Mouse (Mus musculus): ENCODE data around the gene Ptpn13. TPM values are rescaled to one million over a fixed set of nuclear protein-coding genes. Genes with fewer than 3 reads are reported as not detected.

The Ptpn13 gene
- total RNA-seq, 1 experiment from 2014 or later, result 17.5 TPM

DNA sequence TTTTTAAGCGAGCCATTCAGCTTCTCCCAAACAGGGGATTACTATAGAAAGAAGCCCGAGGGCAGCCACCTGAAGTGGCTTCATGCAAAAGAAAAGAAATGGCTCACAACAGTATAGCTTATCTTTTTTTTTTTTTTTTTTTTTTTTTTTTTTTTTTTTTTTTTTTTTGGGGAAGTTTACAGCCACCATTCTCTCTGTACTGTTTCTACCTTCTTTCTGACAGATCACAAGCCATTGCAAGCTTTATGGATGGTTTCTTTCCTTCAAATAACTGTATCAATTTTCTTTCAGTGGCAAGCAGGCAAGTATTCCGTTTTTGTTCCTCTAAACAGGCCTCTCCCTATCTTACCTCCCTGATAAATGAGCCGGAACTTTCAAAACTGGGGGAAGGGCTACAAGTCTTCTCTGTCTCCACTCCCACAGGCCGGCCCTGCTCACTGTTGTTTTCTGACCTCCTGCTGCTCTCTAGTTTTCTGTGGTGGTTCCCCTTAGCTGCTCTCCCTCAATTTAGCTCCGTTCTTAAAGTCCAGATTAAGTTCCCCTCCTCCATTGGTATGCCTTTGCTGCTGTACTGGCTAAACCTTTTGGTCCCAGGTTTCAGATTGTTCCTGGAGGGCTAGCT is 1.6 kb upstream of the Ptpn13 start:
- DNase-seq, result no peak

DNA sequence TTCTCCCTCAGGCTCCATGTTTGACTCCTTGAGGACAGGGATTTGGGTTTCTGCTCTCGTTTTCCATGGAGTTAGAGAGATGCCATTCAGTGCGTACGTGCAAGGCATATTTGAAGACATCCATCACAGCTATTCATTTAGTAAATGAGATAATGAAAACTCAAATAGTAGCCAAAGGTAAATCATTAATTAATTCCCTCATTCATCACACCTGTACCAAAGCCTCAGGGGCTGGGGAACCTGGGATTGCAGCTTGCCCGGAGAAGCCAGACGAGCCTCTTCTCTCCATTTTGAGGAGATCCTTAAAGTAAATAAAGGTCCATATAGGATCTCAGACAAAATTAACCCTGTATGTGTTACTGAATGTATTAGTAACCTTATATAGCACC is 1.1 kb upstream of the Ptpn13 start:
- no peak for DNase-seq

DNA sequence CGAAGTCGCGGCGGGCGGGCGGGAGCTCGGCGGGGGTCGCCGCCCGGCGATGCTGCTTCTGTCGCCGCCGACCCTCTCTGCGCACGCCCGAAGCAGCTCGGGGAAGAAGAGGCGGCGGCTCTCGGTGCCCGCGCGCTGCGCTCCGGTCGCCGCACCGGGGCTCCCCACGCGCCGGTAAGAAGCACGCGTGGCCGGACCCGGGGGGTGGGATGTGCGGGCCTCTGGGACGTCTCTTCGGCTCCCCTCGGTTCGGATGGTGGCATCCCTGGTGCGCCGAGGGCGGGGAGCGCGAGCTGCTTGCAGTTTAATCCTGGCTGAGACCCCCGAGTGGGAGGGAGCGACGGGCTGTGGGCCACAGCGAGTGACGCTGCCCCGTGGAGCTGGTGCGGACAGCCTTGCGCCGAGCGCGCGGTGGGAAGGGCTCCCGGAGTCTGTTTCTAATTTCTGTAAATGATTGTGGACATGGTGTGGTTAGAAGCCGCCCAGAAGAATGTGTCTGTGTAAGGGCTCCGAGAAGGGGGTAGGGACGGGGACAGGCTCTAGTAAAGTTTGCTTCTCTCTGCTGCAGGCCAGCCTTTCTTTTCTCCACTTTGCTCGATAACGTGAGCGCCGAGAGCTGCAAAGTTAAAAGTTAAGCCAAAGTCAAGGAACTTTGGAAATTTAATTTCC is 505 bp downstream of the Ptpn13 start:
- DNase-seq, result peak; percentile 38

DNA sequence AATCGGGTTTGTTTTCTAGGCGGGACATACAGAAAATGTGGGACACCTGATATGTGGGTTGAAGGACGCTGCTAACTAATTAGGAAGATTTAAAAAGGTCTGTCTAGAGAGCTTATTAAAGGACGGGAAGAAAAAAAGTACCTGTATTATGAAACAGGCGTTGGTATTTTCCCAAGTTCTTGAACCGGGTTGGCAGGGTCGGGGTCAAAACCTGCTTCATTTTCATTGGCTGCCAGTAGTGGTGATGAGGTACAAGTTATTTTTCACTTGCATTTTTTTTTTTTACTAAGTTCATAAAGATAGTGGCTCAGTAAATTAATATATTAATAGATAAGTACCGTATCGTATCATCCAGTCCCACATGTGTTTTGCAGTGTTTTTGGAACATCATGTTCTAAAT is 1.3 kb downstream of the Ptpn13 start:
- no peak for DNase-seq

DNA sequence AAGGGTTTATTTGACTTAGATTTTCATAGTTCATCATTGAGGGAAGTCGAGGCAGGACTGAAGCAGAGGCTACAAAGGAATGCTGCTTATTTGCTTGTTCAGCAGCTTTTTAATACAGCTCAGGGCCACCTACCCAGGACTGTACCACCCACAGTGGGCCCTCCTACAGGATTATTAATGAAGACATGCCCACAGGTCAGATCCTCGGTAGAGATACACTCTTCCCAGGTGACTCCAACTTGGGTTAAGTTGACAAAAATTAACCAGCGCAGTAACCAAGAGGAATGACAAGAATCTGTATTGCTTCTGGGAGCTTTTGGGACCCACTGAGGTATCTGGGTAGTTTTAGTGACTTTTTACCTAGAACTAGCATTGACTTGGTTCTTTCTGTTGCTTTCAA is 6.0 kb downstream of the Ptpn13 start:
- no peak for DNase-seq

DNA sequence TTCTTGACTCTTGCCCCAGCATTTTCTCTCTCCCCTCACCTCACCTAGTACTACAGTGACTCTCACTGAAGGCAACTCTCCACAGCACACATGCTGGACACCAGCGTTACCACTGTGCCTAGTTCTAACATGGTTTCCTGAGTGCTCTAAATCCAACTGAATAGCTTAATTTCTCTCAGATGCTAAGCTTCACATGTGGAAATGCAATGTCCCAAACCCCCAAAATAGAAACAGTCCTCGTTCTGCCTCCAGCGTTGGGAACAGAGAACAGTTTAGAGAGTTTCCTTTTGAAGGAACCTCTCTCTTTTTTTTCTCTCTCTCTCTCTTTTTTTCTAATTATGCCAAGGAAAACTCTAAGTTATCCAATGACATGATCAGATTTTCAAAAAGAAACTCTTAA is 6.5 kb downstream of the Ptpn13 start:
- no peak for DNase-seq

DNA sequence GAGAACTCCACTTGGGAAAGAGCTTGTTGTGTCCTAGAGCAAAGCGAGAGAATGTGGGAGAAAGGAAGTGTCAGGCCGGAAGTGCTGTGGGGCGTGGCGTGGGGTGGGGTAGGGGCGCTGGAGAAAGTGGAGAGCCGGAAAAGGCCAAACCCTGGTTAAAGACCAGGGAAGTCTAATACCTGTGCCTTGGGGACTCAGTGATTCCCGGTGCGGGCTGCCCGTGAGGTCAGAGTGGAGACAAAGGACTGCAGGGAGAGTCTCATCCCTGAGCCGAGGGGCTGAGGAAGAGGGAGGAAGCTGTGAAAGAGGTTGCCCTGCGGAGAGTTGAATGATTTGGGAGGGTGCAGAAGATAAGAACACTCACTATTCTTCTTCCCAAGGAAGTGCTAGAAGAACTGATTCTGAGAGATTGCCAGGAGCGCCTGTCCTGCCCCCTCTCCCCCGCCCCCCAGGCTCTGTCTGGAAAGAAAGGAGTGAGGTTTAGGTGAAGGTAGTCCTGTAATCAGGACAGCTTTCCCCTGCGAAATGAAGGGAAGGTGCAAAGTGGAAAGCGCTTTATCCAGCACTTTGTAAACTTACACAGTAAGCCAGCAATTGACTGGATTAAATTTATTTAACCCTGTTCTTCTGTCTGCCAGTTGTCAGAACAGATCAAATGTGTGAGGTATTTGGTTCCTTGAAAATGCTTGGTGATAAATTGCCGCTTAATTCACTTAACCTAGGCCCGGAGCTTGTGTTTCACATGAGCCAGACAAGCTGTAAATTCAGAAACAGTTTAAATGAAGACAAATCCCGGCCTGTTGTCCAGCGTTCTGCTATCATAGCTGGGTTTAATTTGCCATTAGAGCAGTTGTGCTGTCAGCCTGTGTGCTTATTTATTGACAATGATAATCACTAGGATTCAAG is 11.3 kb downstream of the Ptpn13 start:
- peak; percentile 29 for DNase-seq

DNA sequence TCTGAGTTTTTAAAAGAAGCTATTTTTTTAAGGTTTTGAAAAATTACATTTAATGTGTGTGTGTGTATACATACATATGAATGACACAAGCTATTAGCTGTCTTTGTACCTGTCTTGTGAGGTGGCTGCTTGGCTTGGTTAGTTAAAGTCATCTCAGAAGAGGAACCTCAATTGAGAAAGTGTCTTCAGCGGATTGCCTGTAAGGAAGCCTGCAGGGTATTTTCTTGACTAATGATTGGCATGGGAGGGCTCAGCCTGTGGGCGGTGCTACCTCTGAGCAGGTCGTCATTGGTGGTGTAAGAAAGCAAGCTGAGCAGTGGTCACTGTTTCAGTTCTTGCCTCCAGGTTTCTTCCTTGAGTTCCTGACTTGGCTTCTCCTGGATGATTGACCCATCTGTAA is 12.7 kb downstream of the Ptpn13 start:
- no peak for DNase-seq

DNA sequence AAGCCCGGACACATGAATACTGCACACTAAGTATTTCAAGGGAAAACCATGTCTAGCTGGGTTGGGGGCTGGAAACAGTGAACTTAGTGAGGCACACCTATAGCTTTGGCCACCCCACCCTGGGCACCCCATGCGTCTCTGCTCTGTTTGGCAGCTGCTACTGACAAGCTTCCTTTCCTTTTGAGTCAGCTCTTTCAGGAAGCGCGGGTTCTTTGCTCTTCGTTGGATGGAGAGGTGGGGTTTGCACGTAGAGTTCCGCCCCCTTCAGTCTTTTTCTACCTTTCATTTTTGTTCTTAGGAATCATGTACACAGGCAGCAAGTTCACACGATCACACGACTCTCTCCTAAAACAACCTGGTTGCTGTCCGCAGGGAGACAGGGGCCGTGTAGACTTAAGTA is 14.2 kb downstream of the Ptpn13 start:
- DNase-seq, result no peak

DNA sequence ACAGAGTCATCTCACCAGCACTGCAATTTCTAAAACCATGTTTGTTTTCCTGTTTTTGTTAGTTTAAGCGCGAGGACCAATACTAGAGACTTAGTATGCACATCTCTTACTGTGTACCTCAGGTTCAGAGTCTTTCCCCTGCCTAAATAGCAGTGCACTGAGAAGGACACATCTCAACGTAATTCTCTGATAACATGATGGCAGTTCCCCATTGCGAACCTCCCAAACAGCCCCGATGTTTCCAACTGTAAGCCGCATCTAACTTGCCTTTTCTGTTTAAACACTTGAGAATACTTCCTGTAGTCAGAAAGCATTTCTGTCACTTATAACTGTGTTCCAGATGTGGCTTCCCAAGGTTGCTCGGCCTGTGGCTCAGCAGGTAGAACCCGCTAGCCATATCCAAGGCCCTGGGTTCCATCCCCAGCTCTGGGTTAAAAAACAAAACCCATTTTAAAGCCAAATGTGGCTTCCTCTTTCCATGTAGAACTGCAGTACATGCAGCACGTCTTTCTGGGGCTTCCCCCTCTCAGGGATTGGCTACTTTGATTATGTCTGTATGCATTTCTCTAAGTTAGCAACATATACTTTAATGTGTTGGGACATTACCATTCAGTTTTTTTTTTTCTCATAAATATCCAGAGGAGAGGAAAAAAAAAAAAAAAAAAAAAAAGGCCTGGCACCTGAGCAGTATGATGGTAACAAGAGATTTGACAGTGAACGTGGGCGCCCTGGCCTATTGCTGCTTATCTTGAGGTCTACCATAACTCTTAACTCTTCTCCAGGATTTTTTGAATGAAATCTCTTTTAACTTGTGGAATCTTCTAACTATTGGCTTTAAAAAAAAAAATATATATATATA is 15.7 kb downstream of the Ptpn13 start:
- no peak for DNase-seq

DNA sequence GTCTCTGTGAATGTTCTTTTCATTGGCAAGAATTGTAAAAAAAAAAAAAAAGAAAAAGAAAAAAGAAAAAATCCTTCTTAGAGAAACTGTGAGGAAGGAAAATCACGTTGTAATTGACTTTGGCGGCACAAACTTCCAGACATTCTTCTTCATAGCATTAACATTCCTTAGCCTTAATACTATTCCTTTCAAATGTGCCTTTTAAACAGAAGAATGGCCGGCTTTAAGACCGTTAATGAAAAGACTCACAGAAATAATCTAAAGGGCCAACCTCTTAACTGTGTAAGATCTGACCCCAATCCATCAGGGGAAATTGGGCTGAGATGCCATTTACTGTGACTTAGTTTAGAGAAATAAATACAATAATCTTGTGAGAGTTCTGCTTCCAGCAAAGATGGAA is 16.7 kb downstream of the Ptpn13 start:
- no peak for DNase-seq

DNA sequence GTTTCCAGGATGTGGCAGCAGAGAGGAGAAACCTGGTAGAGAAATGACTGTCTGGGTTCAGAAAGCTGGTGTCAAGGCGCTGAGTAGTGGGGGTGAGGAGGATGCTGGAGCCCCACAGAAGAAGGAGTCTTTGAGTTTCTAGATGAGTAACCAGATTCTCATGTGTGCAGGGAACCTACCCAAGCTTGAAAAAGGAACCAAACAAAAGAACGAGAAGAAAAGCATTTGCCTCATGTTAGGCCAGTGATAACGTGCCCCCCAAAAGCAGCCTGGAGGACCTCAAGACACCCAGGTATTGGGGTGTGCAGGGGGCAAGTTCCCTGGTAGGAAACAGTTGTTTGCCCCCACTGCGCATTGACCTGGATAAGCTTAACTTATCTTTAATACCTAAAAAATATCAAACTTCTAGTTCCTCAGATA is 17.3 kb downstream of the Ptpn13 start:
- DNase-seq, result no peak

DNA sequence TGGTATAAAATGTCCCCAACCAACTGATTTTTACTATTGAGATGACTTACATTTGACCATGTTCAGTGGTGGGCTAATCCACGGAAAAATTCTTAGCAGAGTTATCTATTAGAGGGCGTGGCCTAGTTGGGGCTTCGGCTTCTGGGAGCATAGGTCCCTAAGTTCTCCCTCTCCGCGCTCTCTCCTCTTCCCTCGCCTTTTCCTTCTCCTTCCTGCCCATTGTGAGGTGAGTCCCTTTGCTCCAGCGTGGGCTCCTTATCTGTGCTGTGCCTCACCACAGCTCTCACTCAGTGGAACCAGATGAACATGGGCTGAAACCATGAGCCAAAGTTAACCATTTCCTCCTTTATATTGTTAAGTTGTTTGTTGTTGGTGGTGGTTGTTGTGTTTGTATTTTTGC is 17.9 kb downstream of the Ptpn13 start:
- no peak for DNase-seq

DNA sequence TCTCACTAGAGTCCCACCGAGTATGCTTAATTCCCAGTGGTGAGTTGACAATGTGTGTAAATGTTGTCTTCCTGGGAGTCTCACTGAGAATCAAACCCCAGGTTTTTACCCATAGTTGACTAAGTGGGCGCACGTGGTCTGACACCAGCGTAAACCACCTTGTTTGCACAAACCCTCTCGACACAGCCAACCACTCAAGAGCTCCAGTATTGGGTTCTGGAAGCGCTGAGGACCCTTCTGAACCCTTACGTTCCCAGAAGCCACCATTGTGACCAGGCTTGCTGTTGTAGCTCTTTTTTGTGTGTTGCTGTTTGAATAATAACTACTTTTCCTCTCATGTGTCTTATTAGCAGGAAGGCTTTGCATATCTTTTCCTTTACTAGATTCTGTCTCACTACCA is 20.4 kb downstream of the Ptpn13 start:
- no peak for DNase-seq

DNA sequence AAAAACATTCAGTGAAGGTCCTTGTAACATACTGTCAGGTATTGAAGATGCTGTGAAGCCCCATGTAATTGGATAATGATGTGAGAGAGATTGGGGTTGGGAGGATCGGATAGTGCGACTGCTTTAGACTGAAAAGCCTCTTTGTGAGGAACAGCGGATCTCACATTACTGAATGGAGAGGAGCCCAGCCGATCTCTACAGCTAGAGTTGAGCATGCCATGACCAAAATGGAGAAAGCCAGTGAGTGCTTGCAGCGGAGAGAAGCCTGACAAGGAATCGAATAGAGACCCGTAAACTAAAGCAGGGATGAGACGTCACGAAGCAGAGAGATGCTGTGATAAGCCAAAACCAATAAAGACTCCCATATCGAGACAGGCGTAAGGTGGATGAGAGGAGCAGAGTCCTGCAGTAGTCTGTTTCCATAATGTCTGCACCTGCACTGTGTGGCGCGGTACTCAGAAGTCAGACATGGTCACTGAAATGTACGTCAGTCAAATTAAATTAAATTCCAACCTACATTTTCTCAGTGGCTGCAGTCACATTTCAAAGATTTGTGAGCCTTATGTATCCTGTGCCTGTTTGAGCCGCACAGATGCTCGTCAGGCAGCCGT is 22.9 kb downstream of the Ptpn13 start:
- DNase-seq, result no peak

DNA sequence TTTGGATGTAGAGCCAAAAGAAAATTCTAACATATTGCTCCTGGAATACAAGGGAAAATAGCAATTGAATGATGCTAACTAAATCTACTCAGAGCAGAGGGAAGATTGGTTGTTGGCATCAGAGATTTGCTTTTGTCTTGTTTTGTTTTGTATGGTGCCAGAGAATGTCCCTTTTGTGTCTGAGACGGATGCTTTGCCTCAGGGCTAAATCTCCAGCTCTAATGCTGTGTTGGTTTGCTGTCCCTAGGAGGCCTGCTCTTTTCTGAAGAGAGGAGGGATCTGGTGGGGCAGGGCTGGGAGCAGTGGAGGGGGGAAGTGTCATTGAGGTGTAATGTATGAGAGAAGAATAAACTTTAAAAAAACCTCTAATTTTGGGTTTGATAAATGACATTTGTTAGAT is 23.5 kb downstream of the Ptpn13 start:
- no peak for DNase-seq

DNA sequence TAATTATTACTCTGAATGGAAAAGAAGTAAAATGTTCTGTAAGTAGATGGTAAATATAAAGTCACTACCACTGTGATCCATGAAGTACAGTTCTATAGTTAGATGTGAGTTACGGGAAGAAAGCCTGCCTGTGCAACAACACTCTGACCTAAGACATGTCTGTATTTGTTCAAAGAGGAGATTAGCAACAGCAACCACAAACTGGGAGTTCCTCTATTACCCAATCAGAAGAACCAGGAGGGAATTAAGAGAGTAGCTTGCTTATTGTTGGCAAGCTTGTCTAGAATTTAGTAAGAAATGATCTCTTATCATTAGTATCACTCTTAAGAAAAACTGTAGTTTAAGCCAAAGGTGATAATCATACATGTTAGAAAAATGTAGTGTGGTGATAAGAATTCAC is 25.7 kb downstream of the Ptpn13 start:
- no peak for DNase-seq

DNA sequence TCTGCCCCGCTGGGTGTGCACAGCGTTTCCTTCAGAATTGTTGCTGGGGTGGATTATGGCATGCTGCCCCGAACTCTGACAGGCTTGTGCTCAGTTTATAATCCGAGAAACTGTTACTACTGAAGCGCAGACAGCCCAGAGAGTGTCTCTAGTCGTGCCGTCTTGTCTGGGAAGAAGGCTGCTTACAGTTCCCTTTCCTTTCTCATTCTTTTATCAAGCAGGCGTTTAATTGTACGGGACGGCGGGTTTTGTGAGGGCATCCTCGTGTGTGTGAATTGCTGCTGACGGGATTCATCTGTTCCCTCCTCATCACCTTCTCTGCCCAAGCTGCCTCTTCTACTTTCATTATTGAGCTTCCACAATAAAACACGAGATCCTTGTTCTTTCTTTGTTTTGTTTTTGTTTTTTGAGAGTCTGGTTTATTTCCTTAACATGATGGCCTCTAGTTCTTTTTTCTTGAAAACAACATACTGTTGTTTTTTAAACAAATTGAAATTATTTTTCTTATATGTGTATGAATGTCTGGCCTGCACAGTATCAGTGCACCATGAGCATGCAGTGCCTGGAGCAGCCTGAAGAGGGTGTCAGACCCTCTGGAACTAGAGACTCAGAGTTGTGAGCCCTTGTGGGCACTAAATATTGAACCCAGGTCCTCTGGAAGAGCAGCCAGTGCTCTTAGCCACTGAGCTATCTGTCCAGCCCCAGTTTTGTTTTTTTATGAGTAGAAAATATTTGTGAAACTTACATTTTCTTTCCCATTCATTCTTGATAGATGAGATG is 28.6 kb downstream of the Ptpn13 start:
- DNase-seq, result no peak

DNA sequence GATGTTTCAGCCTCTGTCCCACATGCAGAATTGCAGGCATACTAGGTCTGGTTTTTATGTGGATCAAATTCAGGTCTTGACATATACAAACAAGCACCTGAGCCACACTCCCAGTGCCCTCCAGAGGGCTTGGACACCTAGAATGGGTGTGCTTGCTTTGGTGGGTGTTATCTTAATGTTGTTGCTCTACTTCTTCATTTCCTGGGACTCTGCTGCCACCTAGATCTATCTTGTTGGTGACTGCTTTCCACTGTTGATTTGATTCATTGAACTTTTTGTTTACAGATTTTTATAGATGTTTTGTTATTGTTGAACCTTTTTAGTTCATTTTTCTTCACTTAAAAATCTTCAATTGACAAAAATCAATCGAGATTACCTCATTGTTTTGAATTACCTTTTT is 31.8 kb downstream of the Ptpn13 start:
- DNase-seq, result no peak

DNA sequence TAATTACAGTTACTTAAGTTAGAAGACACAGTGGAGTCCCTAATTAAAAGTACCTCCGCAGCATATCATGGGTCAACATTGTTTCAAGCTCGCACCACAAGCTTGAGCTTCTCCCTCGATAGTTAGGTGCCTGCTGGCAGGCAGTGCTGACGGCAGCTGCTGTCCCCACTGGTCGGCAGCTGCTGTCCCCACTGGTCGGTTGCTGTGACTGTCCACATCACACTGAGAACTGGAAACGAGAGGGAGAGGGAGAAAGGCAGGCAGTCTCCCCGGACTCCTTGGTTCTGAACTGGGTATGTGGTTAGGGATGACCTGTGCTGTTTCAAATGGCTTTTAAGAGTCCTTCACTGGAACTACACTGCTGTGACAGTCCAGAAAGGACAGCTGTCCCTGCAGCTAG is 33.4 kb downstream of the Ptpn13 start:
- DNase-seq, result no peak
